Mouse (Mus musculus): ENCODE data around the gene Gm5148. TPM values are rescaled to one million over a fixed set of nuclear protein-coding genes. Genes with fewer than 3 reads are reported as not detected.
A peak's percentile ranks its signal among the peaks of the same experiment; 100 is the strongest.

The Gm5148 gene
- polyA plus RNA-seq, 1 experiment from 2014 or later, result 11.7 TPM

DNA sequence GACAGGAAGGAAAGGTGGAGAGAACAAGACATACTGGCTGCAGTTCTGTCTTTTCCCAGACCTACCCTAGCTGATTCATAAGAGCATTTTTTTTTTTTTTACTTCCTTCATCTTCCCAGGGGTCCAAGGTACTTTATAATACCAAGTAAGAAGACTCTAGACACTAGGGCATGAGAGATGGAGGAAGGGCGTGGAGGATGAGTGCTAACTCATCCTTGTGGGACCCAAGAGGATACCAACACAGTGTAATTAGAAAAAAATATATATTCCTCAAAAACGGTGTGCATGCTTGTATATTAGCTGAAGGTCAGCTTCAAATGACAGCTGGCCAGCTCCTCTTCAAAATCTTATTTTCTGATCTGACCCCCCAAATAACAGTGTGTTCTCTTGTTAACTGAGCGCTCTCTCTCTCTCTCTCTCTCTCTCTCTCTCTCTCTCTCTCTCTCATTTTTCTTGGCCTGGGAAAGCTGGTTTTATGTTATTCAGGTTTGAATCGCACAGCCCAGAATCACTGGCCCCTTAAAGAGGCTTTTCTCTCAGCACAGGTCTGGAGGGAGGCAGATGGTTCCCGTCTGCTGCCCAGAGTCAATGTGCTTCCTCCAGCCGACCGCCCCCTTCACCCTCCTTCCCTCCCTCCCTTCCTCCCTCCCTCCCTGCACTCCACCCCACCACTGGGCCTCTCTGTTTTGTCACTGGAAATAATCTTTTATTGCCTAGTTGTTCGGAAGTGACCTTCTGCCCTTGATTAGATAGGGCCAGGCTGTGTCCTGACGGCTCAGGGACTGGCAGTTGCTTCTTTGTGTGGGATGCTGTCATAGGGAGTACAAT, 57.8 kb downstream of the Gm5148 start:
- no peaks in the 10 kb centered on the region for H3K36me3 ChIP-seq (ENCODE audit: insufficient read depth, low read length)
- H3K9me3 ChIP-seq (ENCODE audit: low read length), result peaks cover 10% of the 10 kb centered on the region; the same call in 1 of the 2 replicates
- no peaks in the 10 kb centered on the region for H3K4me1 ChIP-seq (ENCODE audit: insufficient read depth, low read depth, low read length)
- no peaks in the 10 kb centered on the region for H3K27me3 ChIP-seq (replicated peaks; ENCODE audit: insufficient read depth, low read length)
- H3K9ac ChIP-seq (replicated peaks; ENCODE audit: low read depth), result no peak overlapping the region
- 28% methylated on average over 8 of the region's 9 CpGs for WGBS
- no peak overlapping the region for H3K4me3 ChIP-seq (ENCODE audit: low read depth, low read length)
- DNase-seq (ENCODE audit: low spot score) (peak; percentile 61), ATAC-seq (peak; percentile 87)
- H3K4me2 ChIP-seq (replicated peaks; ENCODE audit: low read depth, low read length), result no peak overlapping the region
- no peak overlapping the region for H3K27ac ChIP-seq (ENCODE audit: low read length)
- 0 out of 2 replicates have a peak, but pooled peaks have one; percentile 6 for TF ChIP-seq EP300 (IDR thresholded peaks at IDR 0.05)
- no peak for TF ChIP-seq CTCF (IDR thresholded peaks at IDR 0.05)

Other genes with a start within 250 kb of the Gm5148 start
- 23.3 and 24.7 TPM in 2 replicates for gene Spry1, start 84.5 kb downstream of the Gm5148 start, polyA plus RNA-seq (2015; fragmentation: Nextera tagmentation; extraction: Ambion mirVana)

All from lung, postnatal 0 days (tissue).